Mouse (Mus musculus) brain, embryonic 14.5 days (tissue): ENCODE results near the gene Fer.

ENCODE experiments used
- CTCF ChIP-seq: fragments of 200-500 bp; IDR thresholded peaks from 2 replicates; pipeline ENCODE4 v1.5.1; 2012; ENCODE audit warnings: inconsistent platforms, mild to moderate bottlenecking, moderate library complexity, borderline replicate concordance; ENCODE audit not compliant: insufficient read depth, insufficient read length; ENCODE audit errors: extremely low read depth
- POLR2A ChIP-seq: fragments of 200-500 bp; IDR thresholded peaks from 2 replicates; pipeline ENCODE4 v1.6.1; 2012; ENCODE audit warnings: mild to moderate bottlenecking, inconsistent platforms, borderline replicate concordance; ENCODE audit not compliant: poor library complexity, insufficient read depth, insufficient read length, severe bottlenecking; ENCODE audit errors: extremely low read depth

DNA sequence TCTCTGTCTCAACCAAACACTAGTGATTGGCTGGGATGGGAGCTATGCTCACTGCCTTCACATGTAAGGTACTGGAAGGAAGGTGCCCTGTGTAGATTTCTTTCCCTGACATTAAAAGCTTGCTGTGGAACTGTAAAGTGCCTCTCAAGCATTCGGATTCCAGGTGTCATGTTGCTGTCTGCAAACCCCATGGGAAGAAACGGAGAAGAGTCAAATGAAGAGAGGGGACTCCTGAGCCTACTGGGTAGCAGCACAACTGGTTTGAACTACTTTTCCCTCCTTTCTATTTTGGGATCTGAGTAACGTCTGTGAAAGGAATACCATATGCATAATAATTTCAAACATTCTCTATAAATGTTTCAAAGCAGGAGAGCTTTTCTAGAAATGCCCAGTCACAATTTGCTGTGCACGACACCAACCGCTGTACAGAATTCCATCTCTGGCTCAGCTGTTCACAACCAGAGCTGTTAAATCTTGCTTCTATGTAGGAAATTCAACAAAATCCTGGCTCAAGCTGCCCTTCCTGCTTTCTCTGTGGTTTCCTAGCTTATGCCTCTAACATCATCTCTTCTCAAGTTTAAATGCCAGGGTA lies 256.9 kb downstream of the Fer start:
- TF ChIP-seq POLR2A = no peak
- TF ChIP-seq CTCF = no peak
